Comparison of ENCODE assay signal across 27 mouse cellular contexts in genomic region chr14:24839056-24839455, GRCm38 (mm10).
DNase-seq lines count a peak whose midpoint lies in the region; ATAC-seq and TF ChIP-seq lines count a peak whose summit lies in the region.
"Had no signal": no experiment of that assay in that cellular context is flagged by ENCODE, and none has a peak within 500 bp of the region (broad histone marks: within the 10 kb centered on the region; RNA-seq: fewer than 3 reads in every experiment).

No protein-coding gene starts in this region.

- no peak for ATAC-seq in kidney, postnatal 0 days (replicated peaks; ENCODE audit: low FRiP score, low read depth)
- no peak for ATAC-seq in midbrain, embryonic 13.5 days
- ATAC-seq: activated CD4-positive, CD25-positive, alpha-beta regulatory T cell, adult 4 months; CD4-positive, CD25-positive, alpha-beta regulatory T cell, adult 4 months; forebrain, embryonic 15.5 days; hindbrain, embryonic 16.5 days had no signal

- 55% methylated on average over 4 of the region's 4 CpGs for WGBS in kidney, postnatal 0 days
- WGBS in midbrain, embryonic 10.5 days = 71% methylated on average over 4 of the region's 4 CpGs
- 77% methylated on average over 4 of the region's 4 CpGs for WGBS in midbrain, embryonic 13.5 days

- no peak for TF ChIP-seq CTCF in kidney, postnatal 0 days (IDR thresholded peaks at IDR 0.05; ENCODE audit: low read depth)

- no peak overlapping the region for H3K4me2 ChIP-seq in kidney, postnatal 0 days (ENCODE audit: low read length)
- no peak overlapping the region for H3K4me2 ChIP-seq in midbrain, embryonic 13.5 days (replicated peaks)
- H3K4me2 ChIP-seq: embryonic facial prominence, embryonic 13.5 days; forebrain, embryonic 12.5 days; forebrain, embryonic 15.5 days; heart, embryonic 12.5 days; heart, embryonic 15.5 days; hindbrain, embryonic 13.5 days had no signal

- peak; percentile 76 for DNase-seq in heart, adult 11 months
- DNase-seq in heart, adult 9 months (ENCODE audit: low spot score in 2 of 2) = no peak
- DNase-seq in kidney, postnatal 0 days (ENCODE audit: low spot score) = peak; percentile 52
- no peak for DNase-seq in kidney, postnatal 4 days
- no peak for DNase-seq in midbrain, embryonic 10.5 days (ENCODE audit: low spot score)
- DNase-seq in gastrocnemius, postnatal 14 days = no peak
- DNase-seq: adrenal gland, postnatal 10 days; adrenal gland, postnatal 36 days; cerebellum, adult 18-20 months; cerebellum, adult 9-10 months; cerebellum, postnatal 14 days; gastrocnemius, postnatal 36 days; heart, postnatal 10 days; heart, postnatal 36 days had no signal

- no peak overlapping the region for H3K4me3 ChIP-seq in kidney, postnatal 0 days (replicated peaks; ENCODE audit: low read depth, low read length)
- no peak overlapping the region for H3K4me3 ChIP-seq in midbrain, embryonic 10.5 days
- no peak overlapping the region for H3K4me3 ChIP-seq in midbrain, embryonic 13.5 days (replicated peaks)
- H3K4me3 ChIP-seq: embryonic facial prominence, embryonic 10.5 days; embryonic facial prominence, embryonic 13.5 days; erythroblast, embryonic 14.5 days; forebrain, embryonic 12.5 days; forebrain, embryonic 15.5 days; heart, embryonic 12.5 days; heart, embryonic 15.5 days; hindbrain, embryonic 10.5 days; hindbrain, embryonic 13.5 days had no signal

- no peaks in the 10 kb centered on the region for H3K36me3 ChIP-seq in kidney, postnatal 0 days (ENCODE audit: insufficient read depth, low read length)
- H3K36me3 ChIP-seq in midbrain, embryonic 10.5 days = no peaks in the 10 kb centered on the region
- H3K36me3 ChIP-seq in midbrain, embryonic 13.5 days = no peaks in the 10 kb centered on the region
- H3K36me3 ChIP-seq: embryonic facial prominence, embryonic 10.5 days; embryonic facial prominence, embryonic 13.5 days; forebrain, embryonic 12.5 days; forebrain, embryonic 15.5 days; heart, embryonic 12.5 days; heart, embryonic 15.5 days; hindbrain, embryonic 10.5 days; hindbrain, embryonic 13.5 days had no signal

- no peaks in the 10 kb centered on the region for H3K4me1 ChIP-seq in kidney, postnatal 0 days (replicated peaks; ENCODE audit: insufficient read depth, low read length)
- peaks cover 64% of the 10 kb centered on the region for H3K4me1 ChIP-seq in midbrain, embryonic 10.5 days
- peaks cover 50% of the 10 kb centered on the region for H3K4me1 ChIP-seq in midbrain, embryonic 13.5 days (replicated peaks)
- H3K4me1 ChIP-seq: heart, embryonic 15.5 days had no signal

- no peaks in the 10 kb centered on the region for H3K9me3 ChIP-seq in kidney, postnatal 0 days (replicated peaks; ENCODE audit: low read length)
- no peaks in the 10 kb centered on the region for H3K9me3 ChIP-seq in midbrain, embryonic 10.5 days (replicated peaks)
- no peaks in the 10 kb centered on the region for H3K9me3 ChIP-seq in midbrain, embryonic 13.5 days
- H3K9me3 ChIP-seq: embryonic facial prominence, embryonic 10.5 days; embryonic facial prominence, embryonic 13.5 days; forebrain, embryonic 12.5 days; forebrain, embryonic 15.5 days; heart, embryonic 15.5 days; hindbrain, embryonic 10.5 days; hindbrain, embryonic 13.5 days had no signal

- no peak overlapping the region for H3K27ac ChIP-seq in kidney, postnatal 0 days
- H3K27ac ChIP-seq in midbrain, embryonic 10.5 days (replicated peaks) = peak overlapping the region; percentile 38; the same call in 1 of the 2 replicates
- H3K27ac ChIP-seq in midbrain, embryonic 13.5 days = no peak overlapping the region
- H3K27ac ChIP-seq: embryonic facial prominence, embryonic 10.5 days; embryonic facial prominence, embryonic 13.5 days; forebrain, embryonic 12.5 days; forebrain, embryonic 15.5 days; heart, embryonic 15.5 days; hindbrain, embryonic 13.5 days had no signal

- intact Hi-C loops in gastrocnemius, postnatal 14 days (cut with DNase I; ENCODE audit: low total_unique reads) = no loop called here

- no peaks in the 10 kb centered on the region for H3K27me3 ChIP-seq in kidney, postnatal 0 days (ENCODE audit: insufficient read depth, low read length)
- no peaks in the 10 kb centered on the region; the same call in 1 of the 2 replicates for H3K27me3 ChIP-seq in midbrain, embryonic 10.5 days (ENCODE audit: low read depth, poor library complexity, severe bottlenecking)
- H3K27me3 ChIP-seq in midbrain, embryonic 13.5 days = peaks cover 4% of the 10 kb centered on the region; the same call in 1 of the 2 replicates
- H3K27me3 ChIP-seq: embryonic facial prominence, embryonic 13.5 days; forebrain, embryonic 12.5 days; forebrain, embryonic 15.5 days; heart, embryonic 12.5 days; heart, embryonic 15.5 days; hindbrain, embryonic 13.5 days had no signal

- no peak overlapping the region for H3K9ac ChIP-seq in kidney, postnatal 0 days (ENCODE audit: low read depth, low read length)
- H3K9ac ChIP-seq in midbrain, embryonic 13.5 days (replicated peaks) = no peak overlapping the region
- H3K9ac ChIP-seq: embryonic facial prominence, embryonic 13.5 days; forebrain, embryonic 12.5 days; forebrain, embryonic 15.5 days; heart, embryonic 12.5 days; heart, embryonic 15.5 days; hindbrain, embryonic 13.5 days had no signal

Comparison
In these comparisons a context has a peak if more than half of its experiments do, and no peak if none do; other contexts are left out.
1. DNase-seq: peak in heart, adult 11 months (single experiment) and kidney, postnatal 0 days (single experiment); none in heart, adult 9 months (0 of 2), kidney, postnatal 4 days (0 of 2), midbrain, embryonic 10.5 days (single experiment) and gastrocnemius, postnatal 14 days (single experiment).